11 mouse cellular contexts compared by ENCODE assay signal in the genomic region with DNA sequence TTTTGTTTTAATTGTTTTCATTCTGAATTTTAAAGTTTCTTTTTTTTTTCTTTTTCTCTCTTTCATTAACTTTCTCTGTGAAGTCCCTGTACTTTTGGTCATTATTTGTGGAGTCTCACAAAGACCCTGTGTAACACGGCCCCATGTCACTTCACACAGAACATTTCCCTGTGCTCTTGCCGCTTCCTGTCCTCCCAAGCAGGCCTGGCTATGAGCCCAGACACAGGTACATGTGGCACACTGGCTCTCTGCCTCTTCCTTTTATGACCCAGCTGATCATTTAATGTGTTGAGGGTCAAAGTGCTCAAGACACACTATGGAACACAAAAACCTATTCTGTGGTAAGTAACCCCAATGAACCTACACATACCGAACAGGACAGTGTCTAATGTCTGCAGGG.
A peak's percentile ranks its signal among the peaks of the same experiment; 100 is the strongest.
DNase-seq lines count a peak whose midpoint lies in the region; ATAC-seq and TF ChIP-seq lines count a peak whose summit lies in the region.
"Had no signal": no experiment of that assay in that cellular context is flagged by ENCODE, and none has a peak within 500 bp of the region (broad histone marks: within the 10 kb centered on the region; RNA-seq: fewer than 3 reads in every experiment).

No protein-coding gene starts in this region.

- TF ChIP-seq CTCF in liver, postnatal 0 days (IDR thresholded peaks at IDR 0.05; ENCODE audit: low read depth): no peak

- 33% methylated on average over 3 of the region's 3 CpGs for WGBS in heart, embryonic 13.5 days
- 47% methylated on average over 3 of the region's 3 CpGs for WGBS in kidney, embryonic 15.5 days
- WGBS in liver, postnatal 0 days (ENCODE audit: insufficient replicate concordance): 56% methylated on average over 3 of the region's 3 CpGs
- 68% methylated on average over 3 of the region's 3 CpGs for WGBS in hindbrain, embryonic 10.5 days

- no peak for TF ChIP-seq EP300 in liver, postnatal 0 days (IDR thresholded peaks at IDR 0.05; ENCODE audit: low read depth)

- no peak overlapping the region for H3K4me2 ChIP-seq in heart, embryonic 13.5 days
- no peak overlapping the region for H3K4me2 ChIP-seq in kidney, embryonic 15.5 days
- H3K4me2 ChIP-seq in liver, postnatal 0 days (ENCODE audit: low read depth, low read length): no peak overlapping the region
- H3K4me2 ChIP-seq: midbrain, embryonic 13.5 days had no signal

- H3K9ac ChIP-seq in heart, embryonic 13.5 days: no peak overlapping the region
- H3K9ac ChIP-seq in kidney, embryonic 15.5 days: no peak overlapping the region
- H3K9ac ChIP-seq in liver, postnatal 0 days (replicated peaks): no peak overlapping the region
- H3K9ac ChIP-seq: midbrain, embryonic 13.5 days had no signal

- H3K36me3 ChIP-seq in heart, embryonic 13.5 days: no peaks in the 10 kb centered on the region
- H3K36me3 ChIP-seq in kidney, embryonic 15.5 days: no peaks in the 10 kb centered on the region
- no peaks in the 10 kb centered on the region for H3K36me3 ChIP-seq in liver, postnatal 0 days (replicated peaks; ENCODE audit: insufficient read depth, low read length)
- H3K36me3 ChIP-seq in hindbrain, embryonic 10.5 days: no peaks in the 10 kb centered on the region
- H3K36me3 ChIP-seq: midbrain, embryonic 13.5 days had no signal

- H3K9me3 ChIP-seq in heart, embryonic 13.5 days: no peaks in the 10 kb centered on the region
- H3K9me3 ChIP-seq in kidney, embryonic 15.5 days (replicated peaks): no peaks in the 10 kb centered on the region
- no peaks in the 10 kb centered on the region for H3K9me3 ChIP-seq in liver, postnatal 0 days (ENCODE audit: low read length)
- no peaks in the 10 kb centered on the region for H3K9me3 ChIP-seq in hindbrain, embryonic 10.5 days
- H3K9me3 ChIP-seq: midbrain, embryonic 13.5 days had no signal

- no peaks in the 10 kb centered on the region for H3K27me3 ChIP-seq in heart, embryonic 13.5 days (replicated peaks)
- H3K27me3 ChIP-seq in kidney, embryonic 15.5 days: no peaks in the 10 kb centered on the region
- no peaks in the 10 kb centered on the region for H3K27me3 ChIP-seq in liver, postnatal 0 days (ENCODE audit: insufficient read depth, low read length)
- H3K27me3 ChIP-seq in hindbrain, embryonic 10.5 days (ENCODE audit: insufficient read depth, poor library complexity, severe bottlenecking): no peaks in the 10 kb centered on the region
- H3K27me3 ChIP-seq: midbrain, embryonic 13.5 days had no signal

- peaks cover 42% of the 10 kb centered on the region for H3K4me1 ChIP-seq in heart, embryonic 13.5 days
- H3K4me1 ChIP-seq in kidney, embryonic 15.5 days: peaks cover 11% of the 10 kb centered on the region; the same call in 1 of the 2 replicates
- H3K4me1 ChIP-seq in liver, postnatal 0 days (ENCODE audit: insufficient read depth): no peaks in the 10 kb centered on the region
- peaks cover 17% of the 10 kb centered on the region; the same call in 1 of the 2 replicates for H3K4me1 ChIP-seq in hindbrain, embryonic 10.5 days (replicated peaks)

- H3K4me3 ChIP-seq in heart, embryonic 13.5 days: no peak overlapping the region
- H3K4me3 ChIP-seq in kidney, embryonic 15.5 days (replicated peaks): no peak overlapping the region
- no peak overlapping the region for H3K4me3 ChIP-seq in liver, postnatal 0 days (ENCODE audit: low read depth, low read length)
- H3K4me3 ChIP-seq in hindbrain, embryonic 10.5 days: no peak overlapping the region
- H3K4me3 ChIP-seq: midbrain, embryonic 13.5 days had no signal

- DNase-seq in embryo, embryonic 11 days: peak; percentile 9
- no peak for DNase-seq in embryo, embryonic 9.5 days (ENCODE audit: extremely low spot score)
- DNase-seq in brain, adult 2 months (ENCODE audit: low read depth, low spot score): peak; percentile 29
- no peak for DNase-seq in liver, postnatal 0 days
- DNase-seq in hindbrain, embryonic 10.5 days (ENCODE audit: low spot score): no peak
- no peak for DNase-seq in left cerebral cortex, adult 11 months (ENCODE audit: low spot score)
- DNase-seq: right cerebral cortex, postnatal 25 days had no signal

- ATAC-seq in heart, embryonic 13.5 days (ENCODE audit: extremely low read depth, insufficient number of reproducible peaks, low FRiP score, low TSS enrichment): no peak
- peak; percentile 33; the same call in 1 of the 2 replicates for ATAC-seq in kidney, embryonic 15.5 days (replicated peaks; ENCODE audit: low FRiP score)
- ATAC-seq in liver, postnatal 0 days: no peak
- ATAC-seq: inflammation-experienced regulatory T-cells, adult 6 months; midbrain, embryonic 13.5 days had no signal

- H3K27ac ChIP-seq in heart, embryonic 13.5 days (replicated peaks): peak overlapping the region; percentile 65
- H3K27ac ChIP-seq in kidney, embryonic 15.5 days: no peak overlapping the region
- no peak overlapping the region for H3K27ac ChIP-seq in liver, postnatal 0 days (ENCODE audit: low read depth)
- no peak overlapping the region for H3K27ac ChIP-seq in hindbrain, embryonic 10.5 days
- H3K27ac ChIP-seq: midbrain, embryonic 13.5 days had no signal

Comparison
In these comparisons a context has a peak if more than half of its experiments do, and no peak if none do; other contexts are left out.
1. DNase-seq: peak in embryo, embryonic 11 days (single experiment) and brain, adult 2 months (single experiment); none in embryo, embryonic 9.5 days (single experiment), liver, postnatal 0 days (single experiment), hindbrain, embryonic 10.5 days (single experiment) and left cerebral cortex, adult 11 months (single experiment).